Mouse (Mus musculus) liver, embryonic 11.5 days (tissue): ENCODE results near the gene Zmynd8. TPM values are rescaled to one million over a fixed set of nuclear protein-coding genes. Genes with fewer than 3 reads are reported as not detected.
A peak's percentile ranks its signal among the peaks of the same experiment; 100 is the strongest.

Experiments
- ATAC-seq: fragments of 200-750 bp; cut with Nextera tagmentation; replicated peaks from 2 replicates; pipeline ENCODE4 v1.8.0; 2017; ENCODE audit warnings: moderate number of reproducible peaks, mild to moderate bottlenecking, moderate TSS enrichment, moderate library complexity; ENCODE audit not compliant: low FRiP score
- DNase-seq: peaks from one replicate; pipeline ENCODE4 v3.0.0-alpha.2; 2017; ENCODE audit warnings: low spot score
- H3K27ac ChIP-seq: fragments of 300-500 bp; sonication (generic); 2 replicates; pipeline ENCODE4 v1.5.1; 2014; ENCODE audit warnings: mild to moderate bottlenecking, low read depth, low read length, control low read depth
- H3K27me3 ChIP-seq: fragments of 300-500 bp; sonication (generic); replicated peaks from 2 replicates; pipeline ENCODE4 v1.6.1; 2014; ENCODE audit warnings: low read length, mixed read lengths; ENCODE audit not compliant: control insufficient read depth, insufficient read depth
- H3K36me3 ChIP-seq: fragments of 300-500 bp; sonication (generic); 2 replicates; pipeline ENCODE4 v1.6.1; 2014; ENCODE audit warnings: mild to moderate bottlenecking, low read length, moderate library complexity, mixed read lengths; ENCODE audit not compliant: control insufficient read depth, insufficient read depth
- H3K4me1 ChIP-seq: fragments of 300-500 bp; sonication (generic); replicated peaks from 2 replicates; pipeline ENCODE4 v1.6.1; 2014; ENCODE audit warnings: low read length, mixed read lengths; ENCODE audit not compliant: control insufficient read depth, insufficient read depth
- H3K4me2 ChIP-seq: fragments of 300-500 bp; sonication (generic); 2 replicates; pipeline ENCODE4 v1.6.1; 2014; ENCODE audit warnings: mild to moderate bottlenecking, control low read depth, moderate library complexity
- H3K4me3 ChIP-seq: fragments of 300-500 bp; sonication (generic); 2 replicates; pipeline ENCODE4 v1.5.1; 2014; ENCODE audit warnings: low read depth, low read length, control low read depth
- H3K9ac ChIP-seq: fragments of 300-500 bp; sonication (generic); 2 replicates; pipeline ENCODE4 v1.6.1; 2014; ENCODE audit warnings: low read depth, low read length, control low read depth
- H3K9me3 ChIP-seq: fragments of 300-500 bp; sonication (generic); 2 replicates; pipeline ENCODE4 v1.6.1; 2016; ENCODE audit warnings: low read length, inconsistent platforms, mixed read lengths; ENCODE audit not compliant: control insufficient read depth
- WGBS: fragments of 180-500 bp; shearing (Covaris S2); extraction: QIAGEN DNeasy Blood & Tissue Kit; methylation state at CpG from one replicate; pipeline ENCODE4 v1.1.7; 2014; 5-methylcytosine and 5-hydroxymethylcytosine counted together
- polyA plus RNA-seq: library from polyadenylated mRNA; unstranded; fragments of >200 nt; fragmentation: Nextera tagmentation; extraction: Ambion mirVana; gene quantifications from 2 replicates; pipeline ENCODE4 v1.2.1, GENCODE M21; 2014

The Zmynd8 gene
- polyA plus RNA-seq, 1 experiment from 2014 or later = 55.8 TPM

- H3K4me3 ChIP-seq = no peak overlapping the region
- no peak for ATAC-seq
- no peaks in the 10 kb centered on the region for H3K9me3 ChIP-seq
- no peak for DNase-seq
- H3K27me3 ChIP-seq = no peaks in the 10 kb centered on the region
- 0 out of 2 replicates have a peak overlapping the region, but pooled peaks have one; percentile 2 for H3K4me2 ChIP-seq
- H3K4me1 ChIP-seq = peaks cover 77% of the 10 kb centered on the region
- WGBS = 77% methylated on average over 6 of the region's 6 CpGs
- peaks cover 8% of the 10 kb centered on the region; the same call in 1 of the 2 replicates for H3K36me3 ChIP-seq
- H3K27ac ChIP-seq = peak overlapping the region; percentile 46
- no peak overlapping the region for H3K9ac ChIP-seq
Measured at GRCm38 (mm10) chr2:165855641-165856301, 43.0 kb downstream of the Zmynd8 start.

GRCm38 (mm10) chr2:165854207-165854968 lies 44.4 kb downstream of the Zmynd8 start:
- peaks cover 17% of the 10 kb centered on the region for H3K36me3 ChIP-seq
- no peak overlapping the region for H3K4me3 ChIP-seq
- peaks cover 66% of the 10 kb centered on the region for H3K4me1 ChIP-seq
- DNase-seq (no peak), ATAC-seq (peak; percentile 56)
- no peak overlapping the region; the same call in 1 of the 2 replicates for H3K9ac ChIP-seq
- WGBS = 49% methylated on average over 16 of the region's 16 CpGs
- H3K27me3 ChIP-seq = no peaks in the 10 kb centered on the region
- H3K9me3 ChIP-seq = no peaks in the 10 kb centered on the region
- peak overlapping the region; percentile 22; the same call in 1 of the 2 replicates for H3K4me2 ChIP-seq
- H3K27ac ChIP-seq = peak overlapping the region; percentile 19; the same call in 1 of the 2 replicates

- ATAC-seq = no peak
- 72% methylated on average over 9 of the region's 9 CpGs for WGBS
- H3K27me3 ChIP-seq = no peaks in the 10 kb centered on the region
- H3K4me2 ChIP-seq = no peak overlapping the region
- H3K9me3 ChIP-seq = no peaks in the 10 kb centered on the region
- H3K9ac ChIP-seq = no peak overlapping the region
- no peak overlapping the region for H3K27ac ChIP-seq
- H3K4me3 ChIP-seq = no peak overlapping the region
- peaks cover 53% of the 10 kb centered on the region for H3K4me1 ChIP-seq
- DNase-seq = no peak
- H3K36me3 ChIP-seq = peaks cover 25% of the 10 kb centered on the region
Measured at GRCm38 (mm10) chr2:165852896-165853633, 45.8 kb downstream of the Zmynd8 start.

GRCm38 (mm10) chr2:165852453-165852852 lies 46.4 kb downstream of the Zmynd8 start:
- Histone ChIP-seq H3K9me3 (no peaks in the 10 kb centered on the region), H3K36me3 (peaks cover 22% of the 10 kb centered on the region), H3K4me1 (peaks cover 47% of the 10 kb centered on the region), H3K27me3 (no peaks in the 10 kb centered on the region), H3K27ac (no peak overlapping the region), H3K4me3 (no peak overlapping the region), H3K4me2 (no peak overlapping the region), H3K9ac (no peak overlapping the region)
- WGBS = 67% methylated on average over 11 of the region's 11 CpGs
- no peak for DNase-seq
- no peak for ATAC-seq

- H3K9ac ChIP-seq = no peak overlapping the region
- 91% methylated on average over 13 of the region's 13 CpGs for WGBS
- ATAC-seq = no peak
- no peak overlapping the region for H3K27ac ChIP-seq
- H3K4me3 ChIP-seq = no peak overlapping the region
- no peak for DNase-seq
- H3K27me3 ChIP-seq = no peaks in the 10 kb centered on the region
- no peaks in the 10 kb centered on the region for H3K9me3 ChIP-seq
- no peak overlapping the region for H3K4me2 ChIP-seq
- H3K4me1 ChIP-seq = peaks cover 41% of the 10 kb centered on the region
- H3K36me3 ChIP-seq = peaks cover 22% of the 10 kb centered on the region
Measured at GRCm38 (mm10) chr2:165851811-165852415, 46.9 kb downstream of the Zmynd8 start.

- no peaks in the 10 kb centered on the region for H3K9me3 ChIP-seq
- no peak overlapping the region for H3K4me2 ChIP-seq
- 81% methylated on average over 6 of the region's 6 CpGs for WGBS
- no peak for ATAC-seq
- peaks cover 30% of the 10 kb centered on the region for H3K4me1 ChIP-seq
- H3K27ac ChIP-seq = no peak overlapping the region
- H3K27me3 ChIP-seq = no peaks in the 10 kb centered on the region
- DNase-seq = no peak
- H3K36me3 ChIP-seq = peaks cover 28% of the 10 kb centered on the region
- H3K9ac ChIP-seq = no peak overlapping the region
- no peak overlapping the region for H3K4me3 ChIP-seq
Measured at GRCm38 (mm10) chr2:165850826-165851225, 48.0 kb downstream of the Zmynd8 start.

GRCm38 (mm10) chr2:165849129-165849528 lies 49.7 kb downstream of the Zmynd8 start:
- Histone ChIP-seq H3K9ac (no peak overlapping the region), H3K27me3 (no peaks in the 10 kb centered on the region), H3K36me3 (peaks cover 41% of the 10 kb centered on the region), H3K9me3 (no peaks in the 10 kb centered on the region), H3K4me3 (no peak overlapping the region), H3K4me1 (peaks cover 13% of the 10 kb centered on the region), H3K4me2 (no peak overlapping the region), H3K27ac (no peak overlapping the region)
- 60% methylated on average over 5 of the region's 5 CpGs for WGBS
- ATAC-seq (no peak), DNase-seq (no peak)

GRCm38 (mm10) chr2:165846787-165847186 lies 52.0 kb downstream of the Zmynd8 start:
- H3K27ac ChIP-seq = no peak overlapping the region
- ATAC-seq = no peak

More at GRCm38 (mm10) chr2:165846787-165847186, 52.0 kb downstream of the Zmynd8 start:
- Histone ChIP-seq H3K4me2 (no peak overlapping the region), H3K4me3 (no peak overlapping the region), H3K9ac (no peak overlapping the region), H3K27me3 (no peaks in the 10 kb centered on the region), H3K9me3 (no peaks in the 10 kb centered on the region), H3K4me1 (no peaks in the 10 kb centered on the region), H3K36me3 (peaks cover 59% of the 10 kb centered on the region)
- no peak for DNase-seq
- WGBS = 85% methylated on average over 8 of the region's 8 CpGs
